Mouse (Mus musculus) neural tube, postnatal 0 days (tissue): ENCODE results near the gene Cyp3a41a. TPM values are rescaled to one million over a fixed set of nuclear protein-coding genes. Genes with fewer than 3 reads are reported as not detected.

ENCODE experiments used
- polyA plus RNA-seq: library from polyadenylated mRNA; unstranded; fragments of >200 nt; fragmentation: Nextera tagmentation; extraction: Ambion mirVana; gene quantifications from 2 replicates; pipeline ENCODE4 v1.2.1, GENCODE M21; 2015

The Cyp3a41a gene
- polyA plus RNA-seq = not detected in 2 replicates

GRCm38 (mm10) chr5:145720036-145720435 is at the start of gene Cyp3a41a:
Gene Cyp3a41a, minus strand, starts transcription at chr5:145720136.

Other genes starting within 250 kb of the Cyp3a41a start
- gene Cyp3a41b, start 135.4 kb downstream of the Cyp3a41a start, polyA plus RNA-seq = not detected in 2 replicates
- not detected in 2 replicates for gene Cyp3a44, start 85.7 kb upstream of the Cyp3a41a start, polyA plus RNA-seq
- gene Cyp3a11, start 159.8 kb upstream of the Cyp3a41a start, polyA plus RNA-seq = not detected in 2 replicates